Mouse (Mus musculus): ENCODE measurements around the gene Lclat1.

GRCm38 (mm10) chr17:73237178-73237853 is 129.5 kb downstream of the Lclat1 start:
- TF ChIP-seq CTCF (conservative IDR thresholded peaks at IDR 0.05; ENCODE audit: low read length) (no peak), NANOG (IDR thresholded peaks at IDR 0.05; ENCODE audit: borderline replicate concordance, low read length) (no peak), POU5F1 (IDR thresholded peaks at IDR 0.05; ENCODE audit: borderline replicate concordance, low read length) (no peak)

All from E14TG2a.4 (cell line).